Mouse (Mus musculus): ENCODE results near the gene Nadsyn1.

The Nadsyn1 gene

GRCm38 (mm10) chr7:143805199-143805624 is 17.4 kb downstream of the Nadsyn1 start:
- DNase-seq (ENCODE audit: low read depth, low spot score), result no peak

GRCm38 (mm10) chr7:143801195-143802065 is 21.2 kb downstream of the Nadsyn1 start:
- DNase-seq (ENCODE audit: low read depth, low spot score), result no peak

DNA sequence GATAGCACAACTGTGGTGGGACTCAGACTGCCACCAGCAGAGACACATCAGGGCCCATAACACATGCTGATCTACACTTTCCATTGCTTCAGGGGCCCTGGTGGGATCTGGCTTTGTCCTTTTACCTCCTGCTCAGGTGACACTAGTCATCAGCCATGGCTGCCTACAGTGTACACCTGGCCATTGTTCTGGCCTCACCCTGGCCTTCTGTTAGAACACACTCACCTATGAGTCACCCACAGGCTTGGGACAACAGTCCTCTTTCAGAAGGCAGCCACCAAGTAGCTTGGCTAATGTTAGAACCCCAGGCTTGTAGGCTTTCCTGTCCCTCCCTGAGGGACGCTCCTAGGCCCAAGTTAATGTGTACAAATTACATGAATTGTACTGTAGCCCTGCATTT is 21.9 kb downstream of the Nadsyn1 start:
- no peak for DNase-seq (ENCODE audit: low read depth, low spot score)

DNA sequence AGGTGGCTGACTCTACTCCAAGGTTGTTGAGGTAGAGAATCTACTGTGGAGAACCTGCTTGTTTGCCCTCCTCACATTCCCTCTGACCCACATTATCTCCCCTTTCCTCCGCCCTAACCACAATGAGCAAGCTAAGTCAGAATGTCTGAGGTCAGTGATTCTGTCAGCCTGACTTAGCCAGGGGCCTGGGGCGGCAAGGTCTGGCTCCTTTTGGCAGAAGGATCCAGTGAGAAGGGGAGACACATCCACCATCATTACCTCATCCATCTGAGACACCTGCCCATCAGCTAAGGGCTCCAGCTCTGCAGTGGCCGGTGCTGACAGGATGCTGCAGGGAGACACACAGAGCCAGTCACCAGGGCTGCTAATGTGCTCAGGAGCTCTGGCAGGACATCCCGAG is 23.9 kb downstream of the Nadsyn1 start:
- no peak for DNase-seq (ENCODE audit: low read depth, low spot score)

DNA sequence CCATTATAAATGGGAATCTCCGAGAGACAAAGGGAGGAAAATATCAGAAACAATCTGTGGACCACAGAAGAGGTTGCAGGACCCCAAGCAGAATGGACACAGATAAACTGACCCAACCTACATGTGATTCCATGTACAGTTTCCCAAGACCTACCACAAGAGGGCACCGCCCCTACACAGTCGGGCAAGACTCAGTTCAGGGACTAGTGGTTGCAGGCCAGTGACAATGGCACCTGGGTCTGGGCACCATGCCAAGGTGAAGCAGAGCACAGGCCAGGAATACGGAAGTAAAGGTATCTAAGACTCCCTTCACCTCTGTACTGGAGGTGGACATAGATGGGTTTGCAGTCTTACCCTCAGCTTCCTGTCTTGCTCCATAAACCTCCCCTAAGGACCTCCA is 29.5 kb downstream of the Nadsyn1 start:
- DNase-seq (ENCODE audit: low read depth, low spot score), result no peak

GRCm38 (mm10) chr7:143792336-143792985 is 30.2 kb downstream of the Nadsyn1 start:
- no peak for DNase-seq (ENCODE audit: low read depth, low spot score)

- no peak for DNase-seq (ENCODE audit: low read depth, low spot score)
Measured at GRCm38 (mm10) chr7:143783996-143784829, 38.4 kb downstream of the Nadsyn1 start, which contains the start of gene Mrgpre. Gene Mrgpre, minus strand, starts transcription at chr7:143784500.

GRCm38 (mm10) chr7:143783378-143783995 is 39.2 kb downstream of the Nadsyn1 start:
- DNase-seq (ENCODE audit: low read depth, low spot score), result no peak

DNA sequence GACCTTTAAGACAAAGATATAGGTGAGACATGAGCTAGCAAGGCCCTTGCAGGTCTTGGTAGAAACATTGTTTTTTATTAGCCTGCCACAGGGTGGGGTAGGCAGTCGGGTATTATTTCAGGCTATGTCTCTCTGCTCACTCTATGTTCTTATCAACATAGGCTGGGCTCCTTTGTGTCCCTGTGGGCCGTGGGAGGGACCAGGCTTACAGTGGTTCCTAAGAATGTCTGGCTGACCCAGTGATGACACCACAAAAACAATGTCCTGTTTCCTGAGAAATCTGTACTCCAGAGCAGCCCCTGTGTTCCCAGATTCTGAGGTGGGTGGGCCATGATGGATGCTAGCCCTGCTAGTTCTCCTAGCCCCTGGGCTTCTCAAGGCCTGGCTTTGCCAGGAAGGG is 45.3 kb downstream of the Nadsyn1 start:
- DNase-seq (ENCODE audit: low read depth, low spot score), result no peak

DNA sequence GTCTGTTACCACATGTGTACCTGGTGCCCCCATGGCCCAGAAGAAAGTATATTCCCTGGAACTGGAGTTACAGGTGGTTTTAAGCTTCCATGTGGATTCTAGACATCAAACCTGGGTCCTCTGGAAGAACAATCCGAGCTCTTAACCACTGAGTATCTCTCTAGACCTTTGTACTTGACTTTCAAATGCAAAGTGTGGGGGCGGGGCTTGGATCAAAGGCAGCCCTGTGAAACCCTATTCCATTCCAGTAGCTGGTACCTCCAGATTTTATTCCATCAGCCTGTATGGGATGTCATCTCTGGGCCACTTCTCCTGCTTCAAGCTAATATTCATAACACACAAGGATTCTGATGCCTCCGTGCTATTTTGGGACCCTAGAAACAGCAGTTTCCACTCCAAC is 46.5 kb downstream of the Nadsyn1 start:
- DNase-seq (ENCODE audit: low read depth, low spot score), result no peak

DNA sequence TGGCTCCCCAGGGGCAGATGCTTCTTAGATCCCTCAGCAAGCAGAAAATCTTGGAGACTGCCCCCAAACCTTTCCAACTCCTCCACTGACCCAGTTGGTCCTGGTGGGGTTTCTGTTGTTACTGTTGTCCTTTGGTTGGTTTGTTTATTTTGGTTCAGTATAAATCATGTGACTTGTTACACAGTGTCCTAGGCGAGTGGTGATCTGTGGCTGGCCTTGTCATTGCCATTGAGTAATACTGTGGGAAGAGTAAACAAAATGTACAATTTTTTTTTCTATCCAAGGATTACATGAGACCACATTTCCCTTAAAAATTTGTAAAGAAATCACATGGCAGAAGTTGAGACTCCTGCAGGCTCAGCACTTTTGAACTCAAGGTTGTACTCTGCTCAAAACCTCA is 53.2 kb downstream of the Nadsyn1 start:
- DNase-seq (ENCODE audit: low read depth, low spot score), result no peak

DNA sequence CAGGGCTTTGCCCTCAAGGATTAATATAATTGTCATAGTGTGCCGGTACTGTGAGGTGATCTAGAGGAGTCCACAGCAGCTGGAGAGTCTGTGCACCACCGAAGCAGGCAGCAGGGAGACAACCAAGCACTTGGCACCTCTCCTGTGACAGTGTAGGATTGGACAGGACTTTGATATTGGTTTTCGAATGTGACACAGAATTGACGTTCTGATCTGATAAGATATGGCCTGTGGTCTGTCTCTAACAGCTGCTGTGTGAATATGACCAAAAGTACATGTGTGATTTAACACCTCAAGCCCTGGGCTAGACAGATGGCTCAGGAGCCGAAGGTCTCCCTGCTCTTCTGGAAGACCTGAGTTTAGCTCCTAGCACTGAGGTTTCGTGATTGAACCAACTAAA is 54.4 kb downstream of the Nadsyn1 start:
- DNase-seq (ENCODE audit: low read depth, low spot score), result no peak

- no peak for DNase-seq (ENCODE audit: low read depth, low spot score)
Measured at GRCm38 (mm10) chr7:143766893-143767292, 55.8 kb downstream of the Nadsyn1 start, which contains the start of gene Mrgprg. Gene Mrgprg, minus strand, starts transcription at chr7:143766993.

DNA sequence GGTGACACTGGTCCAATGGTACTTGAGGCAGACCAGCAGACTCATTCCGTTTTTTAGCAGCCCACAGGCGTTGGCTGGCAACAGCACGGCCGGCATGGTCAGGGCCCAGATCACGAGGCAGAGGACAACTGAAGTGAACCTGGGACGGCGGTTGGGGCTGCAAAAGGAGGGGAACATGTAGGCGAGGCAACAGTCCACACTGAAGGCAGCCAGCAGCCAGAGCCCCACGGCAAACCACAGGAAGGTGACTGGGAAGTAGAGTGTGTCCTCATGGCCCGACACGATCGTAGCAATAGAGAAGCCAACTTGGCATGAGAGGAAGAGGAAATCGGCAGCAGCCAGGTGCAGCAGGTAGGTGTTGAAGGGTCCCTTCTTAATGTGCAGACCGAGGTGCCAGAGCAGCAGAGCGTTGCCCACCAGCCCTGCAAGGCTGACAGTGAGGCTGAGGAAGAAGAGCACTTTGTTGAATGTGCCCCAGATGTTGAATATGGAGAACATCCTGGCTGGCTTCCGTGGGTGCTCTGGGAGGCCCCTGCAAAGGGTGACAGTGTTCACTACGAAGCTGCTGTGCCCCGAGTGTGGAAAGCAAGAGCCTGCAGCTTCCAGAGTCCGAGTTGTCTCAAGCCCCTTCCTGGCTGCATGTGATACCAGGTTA is 57.6 kb downstream of the Nadsyn1 start:
- no peak for DNase-seq (ENCODE audit: low read depth, low spot score)

DNA sequence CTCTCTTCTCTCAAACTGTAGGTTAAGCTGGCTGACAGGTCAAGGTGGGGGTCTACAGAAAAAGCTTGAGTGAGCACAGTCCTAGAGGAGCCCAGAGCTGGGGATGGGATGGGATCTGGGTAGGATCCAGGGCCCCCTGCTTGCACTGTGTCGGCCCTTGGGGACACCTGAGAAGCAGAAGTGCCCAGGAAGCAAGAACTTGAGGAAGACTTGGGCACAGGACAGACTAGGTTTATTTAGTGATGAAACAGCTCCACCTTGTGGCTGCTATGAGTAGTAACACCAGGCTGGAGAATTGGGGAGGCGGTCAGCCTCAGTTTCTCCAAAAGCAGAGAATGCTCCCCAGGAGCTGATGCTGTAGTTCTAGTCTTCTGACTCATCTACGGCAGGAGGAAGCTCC is 58.9 kb downstream of the Nadsyn1 start:
- DNase-seq (ENCODE audit: low read depth, low spot score), result no peak

- DNase-seq (ENCODE audit: low read depth, low spot score), result no peak
Measured at GRCm38 (mm10) chr7:143758956-143759355, 63.7 kb downstream of the Nadsyn1 start.

GRCm38 (mm10) chr7:143757696-143758095 is 65.0 kb downstream of the Nadsyn1 start:
- DNase-seq (ENCODE audit: low read depth, low spot score), result no peak

DNA sequence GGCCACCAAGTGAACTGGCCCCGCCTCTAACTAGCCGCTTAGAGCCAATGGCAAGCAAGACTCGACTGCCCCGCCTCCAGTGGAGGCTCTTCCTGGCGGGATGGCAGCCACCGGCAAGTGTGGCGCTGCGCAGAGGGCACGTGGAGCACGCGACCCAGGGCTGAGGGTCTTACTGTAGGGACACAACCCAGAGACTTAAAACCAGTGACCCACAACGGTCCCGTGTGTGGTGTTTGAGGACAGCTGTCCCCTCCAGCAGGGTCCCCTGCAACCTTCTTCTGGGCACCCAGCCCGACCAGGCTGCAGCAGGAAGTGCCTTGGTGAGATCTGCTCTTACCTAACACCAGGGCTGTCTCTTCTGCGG is 65.6 kb downstream of the Nadsyn1 start:
- DNase-seq (ENCODE audit: low read depth, low spot score), result no peak

GRCm38 (mm10) chr7:143756125-143757026 is 66.3 kb downstream of the Nadsyn1 start, which contains the start of gene Osbpl5:
Gene Osbpl5, minus strand, starts transcription at chr7:143756985.
- DNase-seq (ENCODE audit: low read depth, low spot score), result no peak

All from brain, embryonic 18.5 days (tissue).